Mouse (Mus musculus) adrenal gland, postnatal 14 days (tissue): ENCODE measurements at regions not wholly inside any gene's neighbourhood (a gene's known extent, or its start where the extent isn't known, plus 50 kb on each side); places are given as distances from the start of the nearest gene placed in this dataset.
"Not testable (repeated sequence)": the region's sequence is repeated elsewhere in the genome, so short reads cannot be mapped to it uniquely, and the experiment has no call there.

Source experiments
- DNase-seq: peaks from one replicate; pipeline ENCODE4 v3.0.0; 2021; ENCODE audit warnings: mixed read lengths

DNA sequence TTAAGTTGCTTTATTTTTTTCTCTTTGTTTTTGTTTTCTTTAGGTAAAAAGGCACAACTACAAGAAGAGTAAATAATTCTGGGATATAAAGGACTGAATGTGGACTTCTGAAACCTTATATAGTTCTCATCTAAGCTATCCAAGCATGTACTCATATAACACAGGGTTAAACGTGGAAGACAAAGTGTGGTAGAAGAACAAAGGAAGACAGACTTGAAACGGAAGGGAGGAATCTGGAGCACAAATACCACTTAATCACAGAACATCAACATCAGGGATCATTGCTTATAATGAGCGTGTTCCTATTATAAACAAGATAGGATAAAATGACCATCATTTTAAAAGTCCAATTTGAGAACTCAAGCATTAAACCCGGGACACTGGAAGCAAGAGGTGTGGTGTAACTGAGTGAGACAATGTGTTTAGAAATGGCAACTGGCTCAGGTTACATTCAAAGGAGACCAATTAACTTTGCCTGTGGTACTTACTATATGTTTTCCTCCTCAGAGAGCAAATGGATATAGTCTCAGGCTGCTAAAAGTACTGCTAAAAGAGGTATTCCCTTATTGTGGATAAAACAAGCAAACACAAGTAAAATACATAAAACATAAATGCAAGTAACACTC lies 96.1 kb upstream of the Hdgfl1 start:
- no peak for DNase-seq

DNA sequence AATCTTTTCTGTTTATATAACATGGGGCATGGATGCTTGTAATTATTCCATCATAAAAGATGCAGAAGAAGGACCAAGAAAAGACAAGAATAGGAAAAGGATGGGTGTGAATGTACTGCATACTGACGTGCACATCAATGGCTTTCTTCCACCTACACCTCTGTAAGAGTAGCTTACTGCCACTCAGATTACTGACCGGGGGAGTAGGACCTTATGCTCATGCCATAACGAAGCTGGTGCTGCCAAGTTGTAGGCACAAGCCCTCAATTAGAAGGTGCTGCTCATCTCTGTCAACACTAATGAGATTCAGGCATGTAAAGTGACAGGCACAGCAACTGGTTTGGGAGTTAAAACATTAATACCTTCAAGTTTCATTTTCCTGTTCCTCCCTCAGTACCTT lies 97.8 kb upstream of the Hdgfl1 start:
- DNase-seq: no peak

DNA sequence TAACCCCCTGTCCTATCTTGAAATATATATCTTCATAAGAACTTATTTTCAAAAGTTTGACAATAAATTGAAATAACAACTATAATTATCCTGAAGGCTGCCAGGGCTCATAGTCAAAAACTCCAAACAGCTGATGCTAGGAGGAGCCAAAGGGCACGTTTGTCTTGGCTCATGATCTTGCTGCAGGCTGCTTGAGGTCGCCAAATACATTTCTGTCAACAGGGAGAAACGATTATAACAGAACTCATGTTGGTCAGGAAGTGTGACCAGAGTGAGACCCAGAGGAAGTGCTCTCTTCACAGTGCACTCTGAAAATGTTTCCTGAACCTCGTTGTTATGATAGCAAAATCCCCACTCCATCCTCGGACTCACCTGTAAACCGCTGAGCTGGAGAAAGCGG lies 140.9 kb upstream of the Prl start:
- DNase-seq: peak; percentile 16

DNA sequence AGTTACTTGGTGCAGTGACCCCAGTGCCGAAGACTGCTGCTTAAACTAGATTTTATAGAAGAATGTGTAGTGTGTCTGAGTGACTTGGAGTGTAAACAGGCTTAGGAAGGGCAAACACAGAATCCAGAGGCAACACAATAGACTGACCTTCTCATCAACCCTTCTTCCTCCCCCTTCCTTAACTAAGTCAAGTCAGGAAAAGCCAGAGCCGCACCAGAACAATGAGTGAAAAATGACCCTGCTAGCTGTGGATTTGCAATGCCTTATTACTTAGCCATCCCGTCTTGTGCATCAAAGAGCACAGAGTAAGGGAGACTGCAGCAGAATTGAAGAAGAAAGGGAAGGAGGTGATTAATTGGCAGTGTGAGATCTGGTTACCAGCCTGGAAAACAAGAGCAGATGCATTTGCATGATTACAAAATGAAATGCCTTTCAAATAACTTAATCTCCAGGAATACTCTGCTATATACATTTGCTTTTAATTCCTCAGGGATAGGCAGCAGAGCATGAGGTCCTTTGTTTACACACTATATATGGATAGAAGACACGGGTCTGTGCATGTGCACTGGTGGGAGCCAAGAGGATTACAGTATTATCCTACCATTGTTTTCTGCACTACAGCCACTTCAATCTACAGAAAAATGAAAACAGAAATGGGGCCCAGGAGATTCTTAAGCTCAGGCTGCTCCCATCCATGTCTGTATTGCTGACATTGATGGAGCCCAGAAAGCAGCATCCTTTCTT lies 124.5 kb upstream of the Prl start:
- no peak for DNase-seq

DNA sequence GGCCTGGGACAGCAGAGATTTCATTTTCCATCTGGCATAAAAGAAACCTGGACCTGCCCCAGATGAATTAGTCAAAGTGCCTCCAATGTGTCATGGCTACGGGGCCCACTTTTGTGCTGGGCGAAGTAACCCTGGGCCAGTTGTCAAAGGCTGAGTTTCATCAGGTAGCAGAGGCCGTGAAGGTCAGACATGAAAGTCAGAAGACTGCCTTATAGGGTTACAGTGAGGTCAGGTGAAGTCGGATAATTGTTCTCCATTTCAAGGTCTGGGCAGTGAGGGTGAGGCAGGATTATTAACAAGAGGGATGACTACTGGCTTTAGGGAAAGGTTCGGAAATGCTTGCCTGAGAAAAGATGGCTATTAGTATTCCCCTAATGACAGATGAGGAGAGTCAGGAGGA lies 123.5 kb upstream of the Prl start:
- no peak for DNase-seq

DNA sequence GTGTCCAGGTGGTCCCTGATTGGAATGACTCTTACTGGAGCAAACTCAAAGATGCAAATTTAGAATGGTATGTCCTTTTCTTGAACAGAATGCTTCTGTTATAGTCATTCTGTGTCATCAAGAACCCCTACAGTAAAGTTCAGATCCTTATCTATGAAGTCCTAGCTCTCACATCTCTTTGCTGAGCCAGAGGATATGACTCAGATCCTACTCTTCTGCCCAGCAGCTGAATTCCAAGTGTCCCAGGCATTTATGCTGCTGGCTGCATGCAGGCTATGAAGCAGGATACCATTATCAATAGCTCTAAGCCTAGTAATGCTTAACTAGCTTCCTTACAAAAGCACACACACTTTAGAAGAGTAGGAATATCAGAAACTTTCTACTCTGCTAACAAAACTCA lies 116.9 kb upstream of the Prl start:
- DNase-seq: peak; percentile 11

DNA sequence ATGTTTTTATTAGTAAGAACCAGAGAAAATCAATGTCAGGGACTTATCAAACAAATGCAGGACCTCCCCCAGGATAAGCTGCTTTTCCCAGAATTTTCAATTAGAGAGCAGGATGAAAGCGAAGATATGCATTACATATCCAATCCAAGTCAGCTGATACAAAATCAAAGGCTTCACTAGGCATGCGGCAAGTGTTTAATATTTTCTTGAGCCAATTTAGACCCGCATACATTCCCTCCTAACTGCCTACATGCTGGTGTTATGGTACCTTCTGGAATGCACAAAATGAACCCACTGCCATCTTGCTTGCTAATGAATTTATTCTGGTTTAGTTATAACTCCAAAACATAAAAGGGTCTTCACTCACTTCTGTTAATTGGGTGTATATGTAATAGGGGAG lies 112.9 kb upstream of the Prl start:
- DNase-seq: no peak

DNA sequence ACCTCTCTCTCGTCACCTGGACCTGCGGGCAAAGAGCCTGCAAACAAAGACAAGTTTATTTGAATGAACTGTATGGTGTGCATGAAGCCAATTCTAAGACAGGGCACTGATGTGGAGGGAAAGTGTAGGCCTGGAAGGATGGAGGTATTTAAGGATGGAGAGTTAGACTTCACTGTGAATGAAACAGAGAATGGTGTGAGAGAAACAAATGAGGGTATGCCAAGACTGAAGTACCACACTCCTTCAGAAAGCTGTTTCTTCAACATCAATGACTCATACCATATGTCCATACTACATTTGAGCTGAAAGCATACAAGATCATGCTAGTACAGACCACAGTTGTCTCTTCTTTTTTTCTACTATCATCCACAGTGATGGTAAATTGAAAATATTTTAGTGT lies 105.9 kb upstream of the Prl start:
- no peak for DNase-seq

DNA sequence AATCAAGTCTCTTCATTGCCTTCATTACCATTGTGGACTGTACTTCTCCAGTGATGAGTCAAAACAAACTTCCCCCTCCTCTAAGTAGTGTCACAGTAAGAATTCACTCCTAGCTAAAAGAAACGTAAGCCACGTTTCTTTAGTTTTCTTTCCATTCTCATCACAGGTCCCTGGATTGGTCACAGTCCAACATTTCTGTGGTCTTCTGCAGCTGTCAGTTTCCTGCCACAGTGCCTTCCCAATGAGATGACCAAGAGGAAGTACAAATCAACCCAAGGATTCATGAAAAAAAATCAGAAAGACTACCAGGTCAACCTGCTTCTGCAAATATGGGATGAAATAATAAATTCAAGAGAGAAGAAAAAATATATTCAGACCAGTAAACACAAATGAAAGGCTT lies 103.5 kb upstream of the Prl start:
- no peak for DNase-seq

DNA sequence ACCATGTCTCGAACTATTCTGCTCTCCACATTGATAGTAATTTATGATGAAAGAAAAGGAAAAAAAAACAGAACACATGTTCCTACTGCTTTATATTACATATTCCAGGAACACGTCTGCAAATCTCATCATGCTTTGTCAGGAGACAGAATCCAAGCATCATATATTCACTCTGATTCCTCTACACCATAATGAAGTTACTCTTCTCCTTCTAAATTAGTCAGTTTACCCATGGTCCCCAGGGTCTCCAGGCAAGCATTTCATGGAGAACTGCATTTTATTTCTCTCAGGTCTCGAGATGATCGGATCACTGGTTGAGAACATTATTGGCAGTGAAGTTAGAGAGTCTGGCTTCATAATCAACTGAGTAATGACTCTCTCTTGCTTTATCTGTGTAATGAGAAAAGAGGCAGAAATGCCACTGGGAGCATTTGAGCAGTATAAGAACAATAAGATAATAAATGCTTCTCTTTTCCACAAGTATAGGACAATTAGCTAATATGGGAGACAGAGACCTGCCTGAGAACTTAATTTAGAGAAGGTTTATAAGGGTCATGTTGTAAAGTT lies 97.8 kb upstream of the Prl start:
- DNase-seq: no peak

DNA sequence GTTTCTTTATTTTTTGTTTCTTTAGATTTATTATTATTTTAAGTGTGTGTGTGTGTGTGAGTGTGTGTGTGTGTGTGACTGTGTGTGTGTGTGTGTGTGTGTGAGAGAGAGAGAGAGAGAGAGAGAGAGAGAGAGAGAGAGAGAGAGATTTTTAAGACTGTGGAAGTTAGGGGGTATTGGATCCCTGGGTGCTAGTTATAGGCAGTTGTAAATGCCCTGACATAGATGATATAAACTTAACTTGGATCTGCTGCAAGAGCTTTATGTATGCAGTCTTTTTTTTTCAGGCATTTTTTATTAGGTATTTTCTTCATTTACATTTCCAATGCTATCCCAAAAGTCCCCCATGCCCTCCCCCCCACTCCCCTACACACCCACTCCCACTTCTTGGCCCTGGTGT lies 96.8 kb upstream of the Prl start:
- DNase-seq: not testable (repeated sequence)

DNA sequence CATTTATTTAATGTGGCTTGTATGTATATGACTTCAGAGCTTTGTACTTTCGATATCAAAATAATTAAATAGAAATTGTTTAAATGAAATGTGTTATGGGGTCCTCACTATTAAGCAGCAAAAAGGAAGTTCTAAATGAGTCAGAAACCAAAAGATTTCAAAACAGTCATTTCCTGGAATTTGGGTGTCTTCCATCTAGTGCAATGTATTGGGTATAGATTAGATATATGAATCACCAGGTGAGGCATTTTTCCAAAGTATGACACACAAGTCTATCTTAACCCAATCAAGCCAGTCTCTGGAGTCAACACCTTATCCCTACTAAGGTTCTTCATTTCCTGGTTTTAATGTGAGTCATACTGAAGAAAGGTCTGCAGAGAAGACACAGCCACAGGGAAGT lies 81.3 kb upstream of the Prl start:
- DNase-seq: no peak

DNA sequence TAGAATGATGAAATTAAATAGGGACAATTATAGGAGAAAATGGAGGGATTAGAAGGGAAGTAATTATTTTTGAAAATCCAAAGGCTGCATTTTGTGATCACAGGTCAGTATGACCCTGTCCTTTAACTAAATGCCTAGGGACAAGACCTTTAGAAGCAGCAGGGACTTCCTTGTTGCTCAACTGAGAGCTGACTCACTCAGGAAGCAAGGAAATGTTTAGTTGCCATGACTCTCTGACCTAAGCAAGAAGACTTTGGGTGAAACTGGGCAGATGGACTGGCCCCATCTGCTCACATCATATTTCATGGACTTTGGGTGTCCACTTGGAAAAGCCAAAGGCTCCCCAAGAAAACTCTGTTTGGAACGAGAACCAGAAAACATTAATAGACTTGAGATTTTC lies 76.9 kb upstream of the Prl start:
- DNase-seq: peak; percentile 2
